Mouse (Mus musculus) brain, embryonic 14.5 days (tissue): ENCODE measurements at regions not wholly inside any gene's neighbourhood (a gene's known extent, or its start where the extent isn't known, plus 50 kb on each side); places are given as distances from the start of the nearest gene placed in this dataset.

ENCODE experiments used
- CTCF ChIP-seq: fragments of 200-500 bp; IDR thresholded peaks from 2 replicates; pipeline ENCODE4 v1.5.1; 2012; ENCODE audit warnings: inconsistent platforms, mild to moderate bottlenecking, moderate library complexity, borderline replicate concordance; ENCODE audit not compliant: insufficient read depth, insufficient read length; ENCODE audit errors: extremely low read depth
- POLR2A ChIP-seq: fragments of 200-500 bp; IDR thresholded peaks from 2 replicates; pipeline ENCODE4 v1.6.1; 2012; ENCODE audit warnings: mild to moderate bottlenecking, inconsistent platforms, borderline replicate concordance; ENCODE audit not compliant: poor library complexity, insufficient read depth, insufficient read length, severe bottlenecking; ENCODE audit errors: extremely low read depth

DNA sequence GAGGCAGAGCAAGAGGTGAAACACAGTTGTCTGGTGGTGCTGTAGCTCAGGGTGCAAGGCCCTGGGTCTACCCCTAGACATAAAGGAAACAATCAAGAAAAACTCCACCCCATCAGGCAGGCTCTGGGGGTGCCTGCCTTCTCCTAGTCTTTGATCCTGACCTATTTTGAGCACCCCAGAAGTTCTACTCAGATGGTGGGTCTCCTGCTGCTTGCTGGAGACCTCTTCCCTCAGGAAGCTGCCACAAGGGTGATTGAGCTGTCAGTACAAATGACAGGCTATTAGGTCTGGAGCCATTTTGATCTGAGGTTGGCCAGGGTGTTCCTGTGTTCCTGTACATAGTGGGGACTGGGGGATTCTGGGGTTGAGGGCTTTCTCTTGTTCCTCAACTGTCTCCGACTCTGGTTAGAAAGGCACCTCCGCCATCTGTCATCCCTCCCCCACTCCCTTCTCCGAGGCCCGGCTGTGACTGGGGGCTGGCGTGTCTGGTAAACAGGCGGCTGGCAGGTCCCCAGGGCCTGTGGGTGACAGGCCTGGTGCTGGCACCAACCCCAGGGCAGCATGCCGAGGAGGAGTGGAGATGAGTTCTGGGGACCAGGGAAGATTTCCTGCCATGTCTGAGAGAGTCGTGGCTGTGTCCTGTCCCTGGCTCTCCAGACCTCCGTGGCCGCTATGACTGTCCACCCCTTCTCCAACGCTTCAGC, 97.2 kb downstream of the Cstad start:
- TF ChIP-seq CTCF (no peak), POLR2A (no peak)
